Mouse (Mus musculus) embryonic facial prominence, embryonic 12.5 days (tissue): ENCODE data around the gene Moxd1. TPM values are rescaled to one million over a fixed set of nuclear protein-coding genes. Genes with fewer than 3 reads are reported as not detected.

ENCODE experiments used
- ATAC-seq: fragments of 200-750 bp; cut with Nextera tagmentation; 2 replicates; pipeline ENCODE4 v1.8.0; 2017; ENCODE audit not compliant: insufficient number of reproducible peaks, insufficient read depth, low FRiP score, low TSS enrichment
- H3K27ac ChIP-seq: fragments of 300-500 bp; sonication (generic); 2 replicates; pipeline ENCODE4 v1.5.1; 2016; ENCODE audit warnings: mild to moderate bottlenecking
- H3K27me3 ChIP-seq: fragments of 300-500 bp; sonication (generic); 2 replicates; pipeline ENCODE4 v1.6.1; 2016; ENCODE audit warnings: mild to moderate bottlenecking, moderate library complexity
- H3K36me3 ChIP-seq: fragments of 300-500 bp; sonication (generic); 2 replicates; pipeline ENCODE4 v1.6.1; 2016; ENCODE audit warnings: mild to moderate bottlenecking
- H3K4me1 ChIP-seq: fragments of 300-500 bp; sonication (generic); 2 replicates; pipeline ENCODE4 v1.6.1; 2016
- H3K4me2 ChIP-seq: fragments of 300-500 bp; sonication (generic); replicated peaks from 2 replicates; pipeline ENCODE4 v1.6.1; 2016; ENCODE audit warnings: mild to moderate bottlenecking, moderate library complexity
- H3K4me3 ChIP-seq: fragments of 300-500 bp; sonication (generic); 2 replicates; pipeline ENCODE4 v1.5.1; 2016; ENCODE audit warnings: mild to moderate bottlenecking
- H3K9ac ChIP-seq: fragments of 300-500 bp; sonication (generic); 2 replicates; pipeline ENCODE4 v1.6.1; 2016; ENCODE audit warnings: mild to moderate bottlenecking, moderate library complexity
- H3K9me3 ChIP-seq: fragments of 300-500 bp; sonication (generic); 2 replicates; pipeline ENCODE4 v1.6.1; 2016; ENCODE audit warnings: mild to moderate bottlenecking, moderate library complexity
- WGBS: fragments of 180-500 bp; shearing (Covaris S2); methylation state at CpG from one replicate; pipeline ENCODE4 v1.1.7; 2016; 5-methylcytosine and 5-hydroxymethylcytosine counted together
- polyA plus RNA-seq: library from polyadenylated mRNA; unstranded; fragments of >200 nt; fragmentation: Nextera tagmentation; extraction: Ambion mirVana; gene quantifications from 2 replicates; pipeline ENCODE4 v1.2.1, GENCODE M21; 2016

The Moxd1 gene
- polyA plus RNA-seq, 1 experiment from 2014 or later, result 24.0 TPM

DNA sequence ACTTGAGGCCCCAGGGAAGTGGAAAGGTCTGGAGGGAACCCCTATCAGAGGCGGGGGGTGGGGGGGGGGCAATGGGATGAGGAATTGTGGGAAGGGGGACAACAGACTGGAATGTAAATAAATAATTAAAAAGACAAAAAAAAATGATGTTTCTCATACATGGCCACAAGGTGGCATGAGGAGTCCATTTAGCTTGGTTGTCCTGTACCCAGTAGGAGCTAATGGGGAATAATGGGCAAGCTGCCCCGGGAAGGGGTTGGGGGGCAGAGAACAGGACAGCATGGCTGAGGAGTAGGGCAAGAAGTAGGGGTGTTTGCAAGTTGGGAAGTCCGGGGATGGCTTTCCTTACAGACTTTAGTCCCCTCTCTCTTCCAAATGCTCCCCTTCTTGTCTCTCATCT, 109.5 kb downstream of the Moxd1 start:
- Histone ChIP-seq H3K9me3 (no peaks in the 10 kb centered on the region), H3K36me3 (no peaks in the 10 kb centered on the region), H3K9ac (no peak overlapping the region), H3K27ac (no peak overlapping the region), H3K4me2 (no peak overlapping the region), H3K4me1 (no peaks in the 10 kb centered on the region), H3K27me3 (no peaks in the 10 kb centered on the region), H3K4me3 (no peak overlapping the region)
- no peak for ATAC-seq
- WGBS, result 53% methylated on average over 3 of the region's 3 CpGs

DNA sequence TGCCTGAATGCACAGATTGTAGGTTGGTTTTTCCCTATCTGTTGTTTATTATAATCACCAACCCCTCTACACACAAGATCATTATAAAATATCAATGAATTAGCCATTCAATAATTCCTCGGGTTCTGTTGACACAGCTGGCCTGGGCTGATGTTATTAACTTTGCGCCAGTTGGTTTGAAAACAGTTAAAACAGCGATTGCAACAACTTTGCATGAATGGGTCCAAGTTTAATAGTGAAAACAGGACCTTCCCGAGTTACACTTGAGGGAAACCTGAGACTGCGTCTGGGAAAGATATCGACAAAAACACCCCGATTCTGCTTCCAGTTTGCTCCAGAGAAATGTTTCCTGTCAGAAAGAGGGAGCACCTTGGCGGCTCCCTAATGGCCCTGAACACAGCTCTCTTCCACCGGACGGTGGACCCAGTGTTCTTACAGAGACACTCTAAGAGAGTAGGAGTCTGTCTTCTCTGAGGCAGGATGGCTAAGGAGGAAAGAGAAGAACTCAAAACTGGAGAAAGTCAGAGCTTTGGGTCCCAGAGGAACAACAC, 116.4 kb downstream of the Moxd1 start:
- Histone ChIP-seq H3K4me3 (no peak overlapping the region), H3K9me3 (no peaks in the 10 kb centered on the region), H3K27me3 (no peaks in the 10 kb centered on the region), H3K4me1 (peaks cover 25% of the 10 kb centered on the region), H3K9ac (no peak overlapping the region), H3K36me3 (no peaks in the 10 kb centered on the region), H3K27ac (peak overlapping the region; percentile 77), H3K4me2 (no peak overlapping the region)
- 50% methylated on average over 10 of the region's 10 CpGs for WGBS
- no peak for ATAC-seq

DNA sequence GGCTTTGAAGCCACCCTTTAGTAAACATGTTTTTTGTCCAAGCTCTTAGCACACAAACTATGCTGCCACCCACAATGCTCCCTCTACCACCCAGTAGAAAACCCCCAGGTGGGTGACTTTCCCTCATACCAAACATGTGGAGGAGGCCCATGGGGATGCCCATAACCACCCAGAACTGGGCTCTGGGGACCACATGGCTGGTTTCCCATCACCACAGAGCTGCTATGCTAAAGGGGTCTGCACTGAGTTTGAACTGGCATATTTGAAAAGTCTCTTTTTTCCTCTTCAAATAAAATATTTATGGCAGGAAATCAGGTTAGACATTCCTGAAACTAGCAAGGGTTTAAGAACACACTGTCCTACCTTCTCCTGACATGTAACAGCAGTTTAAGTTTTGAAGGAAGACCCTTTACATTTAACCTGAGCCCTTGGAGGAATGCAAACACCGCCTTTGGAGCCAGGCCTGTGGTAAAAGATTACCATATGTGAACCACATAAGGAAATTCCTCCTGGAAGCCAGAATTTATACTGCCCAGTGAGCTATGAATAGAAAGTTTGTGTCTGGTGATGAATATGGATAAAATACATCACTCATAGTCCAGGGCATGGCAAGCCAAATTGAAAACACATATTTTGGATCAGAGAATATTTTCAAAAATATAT, 117.4 kb downstream of the Moxd1 start:
- 0 out of 2 replicates have a peak, but pooled peaks have one; percentile 35 for ATAC-seq
- WGBS, result 22% methylated on average over 1 of the region's 1 CpGs
- no peak overlapping the region for H3K4me3 ChIP-seq
- H3K4me2 ChIP-seq, result no peak overlapping the region
- H3K27ac ChIP-seq, result peak overlapping the region; percentile 77
- no peaks in the 10 kb centered on the region for H3K36me3 ChIP-seq
- no peak overlapping the region for H3K9ac ChIP-seq
- H3K27me3 ChIP-seq, result no peaks in the 10 kb centered on the region
- H3K4me1 ChIP-seq, result peaks cover 25% of the 10 kb centered on the region
- no peaks in the 10 kb centered on the region for H3K9me3 ChIP-seq

DNA sequence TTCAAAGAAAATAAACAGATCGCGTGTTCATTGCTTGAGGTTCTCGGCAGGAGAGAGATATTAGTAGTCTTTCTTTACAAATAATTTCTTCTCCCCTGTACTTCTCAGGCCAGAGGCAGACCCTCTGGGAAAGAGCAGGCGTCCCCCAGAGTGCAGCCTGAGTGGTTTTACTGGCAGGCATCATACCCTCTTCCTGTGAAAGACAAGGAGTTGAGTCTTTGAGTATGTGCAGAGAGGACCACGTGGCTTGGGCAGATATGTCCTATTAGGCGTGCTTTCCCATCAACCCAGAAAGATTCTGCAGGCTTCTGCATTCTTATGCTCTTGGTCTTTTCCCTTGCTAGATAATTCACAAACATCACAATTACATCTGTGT, 117.9 kb downstream of the Moxd1 start:
- peaks cover 25% of the 10 kb centered on the region for H3K4me1 ChIP-seq
- no peaks in the 10 kb centered on the region for H3K36me3 ChIP-seq
- no peak overlapping the region for H3K4me3 ChIP-seq
- no peaks in the 10 kb centered on the region for H3K9me3 ChIP-seq
- no peak overlapping the region for H3K4me2 ChIP-seq
- WGBS, result 47% methylated on average over 6 of the region's 6 CpGs
- no peaks in the 10 kb centered on the region for H3K27me3 ChIP-seq
- H3K27ac ChIP-seq, result peak overlapping the region; percentile 79
- no peak for ATAC-seq
- H3K9ac ChIP-seq, result no peak overlapping the region

DNA sequence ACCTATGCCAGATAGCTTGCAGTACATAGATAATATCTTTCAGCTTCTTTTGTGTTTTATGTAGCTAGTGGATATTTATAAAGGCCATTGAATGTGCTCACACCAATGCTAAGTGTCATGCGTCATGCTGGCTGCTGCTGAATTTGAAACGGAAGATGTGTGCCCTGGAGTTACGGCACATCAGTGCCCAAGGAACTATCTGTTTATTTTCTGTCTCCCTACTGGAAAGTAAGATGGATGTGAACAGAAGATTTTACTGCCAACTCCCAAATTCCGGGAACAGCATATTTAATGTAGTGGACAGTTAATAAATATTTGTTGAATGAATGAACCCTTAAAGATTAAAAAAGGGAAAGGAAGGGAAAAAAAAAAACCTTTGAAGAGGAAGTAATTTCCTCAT, 119.8 kb downstream of the Moxd1 start:
- Histone ChIP-seq H3K27me3 (no peaks in the 10 kb centered on the region), H3K27ac (no peak overlapping the region), H3K9me3 (no peaks in the 10 kb centered on the region), H3K4me1 (peaks cover 25% of the 10 kb centered on the region), H3K9ac (no peak overlapping the region), H3K4me3 (no peak overlapping the region), H3K4me2 (no peak overlapping the region), H3K36me3 (no peaks in the 10 kb centered on the region)
- no peak for ATAC-seq
- WGBS, result 70% methylated on average over 4 of the region's 4 CpGs

Other genes with a start within 250 kb of the Moxd1 start
- not detected in 2 replicates for gene Taar6, start 237.9 kb upstream of the Moxd1 start, polyA plus RNA-seq
- not detected in 2 replicates for gene Taar7a, start 230.0 kb upstream of the Moxd1 start, polyA plus RNA-seq
- gene Taar7b, start 223.6 kb upstream of the Moxd1 start, polyA plus RNA-seq, result not detected in 2 replicates
- not detected in 2 replicates for gene Taar7d, start 196.3 kb upstream of the Moxd1 start, polyA plus RNA-seq
- gene Taar7e, start 185.9 kb upstream of the Moxd1 start, polyA plus RNA-seq, result not detected in 2 replicates
- not detected in 2 replicates for gene Taar7f, start 174.0 kb upstream of the Moxd1 start, polyA plus RNA-seq
- not detected in 2 replicates for gene Taar8a, start 147.0 kb upstream of the Moxd1 start, polyA plus RNA-seq
- not detected in 2 replicates for gene Taar8b, start 131.2 kb upstream of the Moxd1 start, polyA plus RNA-seq
- gene Taar8c, start 121.6 kb upstream of the Moxd1 start, polyA plus RNA-seq, result not detected in 2 replicates
- not detected in 2 replicates for gene Taar9, start 114.0 kb upstream of the Moxd1 start, polyA plus RNA-seq
- gene Stx7, start 74.2 kb upstream of the Moxd1 start, polyA plus RNA-seq, result 71.3 and 74.3 TPM in 2 replicates